Mouse (Mus musculus) kidney, adult 2 months (tissue): Measurements from ENCODE around the gene Thra.

Experiments
- CTCF ChIP-seq: fragments of 200-500 bp; conservative IDR thresholded peaks from 2 replicates; pipeline ENCODE4 v1.5.1; 2011; ENCODE audit warnings: low read depth, mild to moderate bottlenecking, control low read depth, low read length, moderate library complexity, mixed read lengths; ENCODE audit not compliant: insufficient read depth, insufficient read length
- POLR2A ChIP-seq: fragments of 200-500 bp; IDR thresholded peaks from one replicate; pipeline ENCODE4 v1.6.1; 2011; ENCODE audit warnings: low read depth, low read length, control low read depth

DNA sequence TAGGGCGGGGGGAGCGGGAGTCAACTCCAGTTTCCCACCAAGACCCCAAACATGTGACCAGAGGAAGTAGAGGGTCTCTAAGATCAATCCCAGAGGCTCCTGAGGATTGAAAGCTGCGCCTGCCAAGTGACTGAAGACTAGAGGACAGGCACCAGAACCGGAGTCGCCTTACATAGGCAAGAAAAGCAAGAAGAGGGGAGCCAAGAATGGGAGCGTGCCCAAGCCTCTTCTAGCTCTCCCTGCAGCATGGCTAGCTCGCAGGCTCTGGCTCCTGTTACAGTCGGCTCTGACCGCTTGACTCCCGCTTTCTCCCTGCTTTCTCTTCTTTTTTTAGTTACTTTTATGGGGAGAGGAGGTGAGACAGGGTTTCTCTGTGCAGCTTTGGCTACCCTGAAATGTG is 44.8 kb downstream of the Thra start:
- no peak for TF ChIP-seq CTCF
- no peak for TF ChIP-seq POLR2A
